Mouse (Mus musculus) small intestine, adult 2 months (tissue): ENCODE measurements around the gene Arl1.

Experiments
- CTCF ChIP-seq: fragments of 200-500 bp; IDR thresholded peaks from 2 replicates; pipeline ENCODE4 v1.5.1; 2012; ENCODE audit warnings: low read depth, mild to moderate bottlenecking, control low read depth, inconsistent platforms, low read length, moderate library complexity, mixed read lengths; ENCODE audit not compliant: insufficient replicate concordance, insufficient read length; ENCODE audit errors: extremely low read depth
- POLR2A ChIP-seq: fragments of 200-500 bp; IDR thresholded peaks from 2 replicates; pipeline ENCODE4 v1.6.1; 2012; ENCODE audit warnings: low read depth, mild to moderate bottlenecking, control low read depth, inconsistent platforms, low read length, moderate library complexity

DNA sequence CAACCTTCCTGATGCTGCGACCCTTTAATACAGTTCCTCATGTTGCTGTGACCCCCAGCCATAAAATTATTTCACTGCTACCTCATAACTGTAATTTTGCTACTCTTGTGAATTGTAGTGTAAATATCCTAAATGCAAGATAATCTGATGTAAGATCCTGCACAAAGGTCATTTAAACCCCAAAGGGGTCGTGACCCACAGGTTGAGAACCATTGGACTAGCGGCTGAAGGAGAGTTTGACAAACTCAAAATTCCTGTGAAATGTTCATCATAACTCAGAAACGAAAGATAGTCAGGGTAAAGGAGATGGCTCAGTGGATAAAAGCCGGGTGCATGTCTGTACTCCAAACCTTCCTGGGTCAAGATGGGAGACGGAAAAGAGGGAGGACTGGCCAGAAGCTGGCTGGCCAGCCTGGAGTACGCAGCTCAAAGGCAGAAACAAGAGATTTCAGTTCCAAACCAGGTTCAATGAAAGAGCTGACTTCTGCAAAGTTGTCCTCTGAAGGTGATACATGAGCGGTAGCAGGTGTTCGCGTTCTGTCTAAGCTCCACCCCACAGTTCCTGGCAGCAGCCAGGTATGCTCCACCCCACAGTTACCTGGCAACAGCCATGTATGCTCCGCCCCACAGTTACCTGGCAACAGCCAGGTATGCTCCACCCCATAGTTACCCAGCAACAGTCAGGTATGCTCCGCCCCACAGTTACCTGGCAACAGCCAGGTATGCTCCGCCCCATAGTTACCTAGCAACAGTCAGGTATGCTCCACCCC is 13.5 kb upstream of the Arl1 start:
- TF ChIP-seq CTCF = no peak
- TF ChIP-seq POLR2A = no peak
